In the genomic region with DNA sequence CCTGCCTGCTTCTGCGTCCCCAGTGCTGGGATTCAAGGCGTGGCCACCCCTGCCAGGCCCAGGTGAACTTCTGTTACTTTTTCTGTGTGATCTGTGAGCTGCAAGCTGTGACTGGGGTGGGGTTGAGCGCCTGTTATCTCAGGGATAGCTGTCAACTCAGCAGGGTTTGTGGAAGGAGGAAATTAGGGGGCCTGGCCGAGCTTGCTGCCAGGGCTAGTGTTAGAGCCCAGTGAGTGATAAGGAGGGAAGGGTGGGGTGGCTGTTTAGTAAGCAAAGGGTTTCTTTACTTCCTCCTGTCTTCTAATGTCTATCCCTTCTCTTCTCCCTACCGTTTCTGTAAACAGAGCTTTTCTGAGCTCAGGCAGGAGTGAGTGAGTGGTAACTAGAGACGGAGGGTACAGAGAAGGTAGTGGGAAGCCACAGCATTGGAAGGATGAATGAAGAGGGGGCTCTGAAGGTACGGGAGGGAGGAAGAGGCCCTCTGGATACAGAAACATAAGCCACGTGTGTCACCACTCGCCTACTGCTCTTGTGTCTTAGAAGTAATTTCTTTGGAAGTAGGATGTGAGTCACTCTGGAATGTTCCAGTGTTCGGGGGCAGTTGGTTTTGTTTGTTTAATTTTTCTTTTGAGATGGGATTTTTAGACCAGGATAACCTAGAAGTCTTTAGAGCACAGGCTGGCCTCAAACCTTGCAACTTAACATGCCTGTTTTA, we compare ENCODE assay signal across 8 mouse cellular contexts. TPM values are rescaled to one million over a fixed set of nuclear protein-coding genes. Genes with fewer than 3 reads are reported as not detected.
DNase-seq lines count a peak whose midpoint lies in the region; ATAC-seq and TF ChIP-seq lines count a peak whose summit lies in the region.
"Had no signal": no experiment of that assay in that cellular context is flagged by ENCODE, and none has a peak within 500 bp of the region (broad histone marks: within the 10 kb centered on the region; RNA-seq: fewer than 3 reads in every experiment).

No protein-coding gene starts in this region.

- peak; percentile 17 to 18 for DNase-seq in spleen, postnatal 36 days (ENCODE audit: low spot score in 2 of 2)
- DNase-seq in spleen, adult 18-20 months: no peak
- no peak for DNase-seq in urinary bladder, postnatal 4 days (ENCODE audit: low spot score in 2 of 2)
- no peak for DNase-seq in cerebellum, adult 2 months
- DNase-seq in layer of hippocampus, adult 11-12 months (ENCODE audit: low spot score): no peak

- no peak for TF ChIP-seq CTCF in cerebellum, adult 2 months (IDR thresholded peaks at IDR 0.05; ENCODE audit: borderline replicate concordance, insufficient read depth, low read depth, low read length)

- H3K9ac ChIP-seq in heart, embryonic 14.5 days (ENCODE audit: low read length): 0 out of 2 replicates have a peak overlapping the region, but pooled peaks have one; percentile 7
- H3K9ac ChIP-seq in lung, embryonic 16.5 days (ENCODE audit: low read length): no peak overlapping the region
- H3K9ac ChIP-seq: midbrain, embryonic 15.5 days had no signal

- 24% methylated on average over 10 of the region's 10 CpGs for WGBS in heart, embryonic 14.5 days
- WGBS in lung, embryonic 16.5 days: 35% methylated on average over 10 of the region's 10 CpGs
- WGBS in cerebellum, adult 2 months: 77% methylated on average over 10 of the region's 10 CpGs

- peak; percentile 58 for ATAC-seq in heart, embryonic 14.5 days (ENCODE audit: insufficient number of reproducible peaks, insufficient read depth, low FRiP score, low read depth)
- ATAC-seq in lung, embryonic 16.5 days (ENCODE audit: low read depth): peak; percentile 56; the same call in 1 of the 2 replicates
- ATAC-seq: midbrain, embryonic 15.5 days had no signal

- H3K27ac ChIP-seq in heart, embryonic 14.5 days (replicated peaks in 1 of 2; ENCODE audit: control insufficient read depth in 1 of 2, insufficient read depth in 1 of 2, low read depth in 2 of 2, low read length in 2 of 2): peak overlapping the region; percentile 25 to 65; a peak in 3 of 4 replicates
- H3K27ac ChIP-seq in lung, embryonic 16.5 days (ENCODE audit: low read length): peak overlapping the region; percentile 44; the same call in 1 of the 2 replicates
- no peak overlapping the region for H3K27ac ChIP-seq in cerebellum, adult 2 months (ENCODE audit: insufficient read depth, low read length)
- H3K27ac ChIP-seq: midbrain, embryonic 15.5 days had no signal

- TF ChIP-seq POLR2A in cerebellum, adult 2 months (IDR thresholded peaks at IDR 0.05; ENCODE audit: borderline replicate concordance, insufficient read depth, low read length): no peak

- H3K9me3 ChIP-seq in heart, embryonic 14.5 days (ENCODE audit: control insufficient read depth, low read length): no peaks in the 10 kb centered on the region
- no peaks in the 10 kb centered on the region for H3K9me3 ChIP-seq in lung, embryonic 16.5 days (ENCODE audit: control insufficient read depth, low read length)
- H3K9me3 ChIP-seq: midbrain, embryonic 15.5 days had no signal

- H3K4me1 ChIP-seq in heart, embryonic 14.5 days (ENCODE audit: control insufficient read depth in 2 of 2, insufficient read depth in 2 of 2, low read length in 2 of 2): peaks cover 7 to 19% of the 10 kb centered on the region in 2 experiments; a peak in 3 of 4 replicates
- H3K4me1 ChIP-seq in lung, embryonic 16.5 days (replicated peaks; ENCODE audit: control insufficient read depth, insufficient read depth, low read length): peaks cover 23% of the 10 kb centered on the region
- peaks cover 3% of the 10 kb centered on the region for H3K4me1 ChIP-seq in cerebellum, adult 2 months (ENCODE audit: control insufficient read depth, insufficient read depth, low read length)
- H3K4me1 ChIP-seq: midbrain, embryonic 15.5 days had no signal

- H3K27me3 ChIP-seq in heart, embryonic 14.5 days (ENCODE audit: control insufficient read depth, insufficient read depth, low read length): no peaks in the 10 kb centered on the region
- no peaks in the 10 kb centered on the region for H3K27me3 ChIP-seq in lung, embryonic 16.5 days (ENCODE audit: control insufficient read depth, insufficient read depth, low read depth, low read length)
- H3K27me3 ChIP-seq in cerebellum, adult 2 months (ENCODE audit: control insufficient read depth, insufficient read depth, low read length): no peaks in the 10 kb centered on the region
- H3K27me3 ChIP-seq: midbrain, embryonic 15.5 days had no signal

- no peak overlapping the region for H3K4me2 ChIP-seq in heart, embryonic 14.5 days (ENCODE audit: low read length)
- no peak overlapping the region for H3K4me2 ChIP-seq in lung, embryonic 16.5 days (ENCODE audit: low read depth, low read length)
- H3K4me2 ChIP-seq: midbrain, embryonic 15.5 days had no signal

- no peak overlapping the region for H3K4me3 ChIP-seq in heart, embryonic 14.5 days (ENCODE audit: control insufficient read depth in 1 of 2, insufficient read depth in 1 of 2, low read depth in 1 of 2, low read length in 2 of 2)
- no peak overlapping the region for H3K4me3 ChIP-seq in lung, embryonic 16.5 days (ENCODE audit: low read length)
- H3K4me3 ChIP-seq in cerebellum, adult 2 months (replicated peaks; ENCODE audit: insufficient read depth, low read depth, low read length): no peak overlapping the region
- H3K4me3 ChIP-seq: midbrain, embryonic 15.5 days had no signal

- peaks cover 25% of the 10 kb centered on the region for H3K36me3 ChIP-seq in heart, embryonic 14.5 days (ENCODE audit: control insufficient read depth, insufficient read depth, low read length)
- H3K36me3 ChIP-seq in lung, embryonic 16.5 days (ENCODE audit: control insufficient read depth, insufficient read depth, low read length): peaks cover 4% of the 10 kb centered on the region
- H3K36me3 ChIP-seq: midbrain, embryonic 15.5 days had no signal

RNA-seq across cellular contexts. Expression of gene Fgd6, which starts 12.2 kb away (rescaled TPM):
- polyA plus RNA-seq in heart, embryonic 14.5 days (2014; fragmentation: Nextera tagmentation; extraction: Ambion mirVana): 2.7 and 3.9 TPM in 2 replicates
- polyA plus RNA-seq in lung, embryonic 16.5 days (2015; fragmentation: Nextera tagmentation; extraction: Ambion mirVana): 2.9 and 3.1 TPM in 2 replicates
- 5.4 and 6.0 TPM in 2 replicates for polyA plus RNA-seq in cerebellum, adult 2 months (2012; rRNA removed)

RNA-seq across cellular contexts. Expression of gene Vezt, which starts 12.4 kb away (rescaled TPM):
- polyA plus RNA-seq in heart, embryonic 14.5 days (2014; fragmentation: Nextera tagmentation; extraction: Ambion mirVana): 22.5 and 25.7 TPM in 2 replicates
- 25.9 and 27.3 TPM in 2 replicates for polyA plus RNA-seq in lung, embryonic 16.5 days (2015; fragmentation: Nextera tagmentation; extraction: Ambion mirVana)
- 25.7 and 26.8 TPM in 2 replicates for polyA plus RNA-seq in cerebellum, adult 2 months (2012; rRNA removed)

Comparison
In these comparisons a context has a peak if more than half of its experiments do, and no peak if none do; other contexts are left out.
1. DNase-seq: peak in spleen, postnatal 36 days (2 of 2); none in spleen, adult 18-20 months (0 of 2), urinary bladder, postnatal 4 days (0 of 2), cerebellum, adult 2 months (0 of 2) and layer of hippocampus, adult 11-12 months (single experiment).